Mouse (Mus musculus) forebrain, embryonic 10.5 days (tissue): ENCODE results near the gene Bnc1. TPM values are rescaled to one million over a fixed set of nuclear protein-coding genes. Genes with fewer than 3 reads are reported as not detected.

Source experiments
- DNase-seq: peaks from one replicate; pipeline ENCODE4 v3.0.0-alpha.2; 2017; ENCODE audit warnings: low spot score; ENCODE audit errors: extremely low spot score
- H3K27ac ChIP-seq: fragments of 300-500 bp; sonication (generic); 2 replicates; pipeline ENCODE4 v1.5.1; 2016; ENCODE audit warnings: mild to moderate bottlenecking
- H3K27me3 ChIP-seq: fragments of 300-500 bp; sonication (generic); 2 replicates; pipeline ENCODE4 v1.6.1; 2016; ENCODE audit warnings: mild to moderate bottlenecking; ENCODE audit not compliant: poor library complexity, severe bottlenecking
- H3K36me3 ChIP-seq: fragments of 300-500 bp; sonication (generic); replicated peaks from 2 replicates; pipeline ENCODE4 v1.6.1; 2016; ENCODE audit warnings: mild to moderate bottlenecking, moderate library complexity
- H3K4me1 ChIP-seq: fragments of 300-500 bp; sonication (generic); 2 replicates; pipeline ENCODE4 v1.6.1; 2016
- H3K4me3 ChIP-seq: fragments of 300-500 bp; sonication (generic); 2 replicates; pipeline ENCODE4 v1.5.1; 2016; ENCODE audit warnings: mild to moderate bottlenecking, moderate library complexity
- H3K9me3 ChIP-seq: fragments of 300-500 bp; sonication (generic); 2 replicates; pipeline ENCODE4 v1.6.1; 2016; ENCODE audit warnings: mild to moderate bottlenecking, moderate library complexity
- WGBS: fragments of 180-500 bp; shearing (Covaris S2); methylation state at CpG from one replicate; pipeline ENCODE4 v1.1.7; 2016; 5-methylcytosine and 5-hydroxymethylcytosine counted together
- polyA plus RNA-seq: library from polyadenylated mRNA; unstranded; fragments of >200 nt; fragmentation: Nextera tagmentation; extraction: Ambion mirVana; gene quantifications from 2 replicates; pipeline ENCODE4 v1.2.1, GENCODE M21; 2016

The Bnc1 gene
- polyA plus RNA-seq, result 0.54 and 0.76 TPM in 2 replicates

DNA sequence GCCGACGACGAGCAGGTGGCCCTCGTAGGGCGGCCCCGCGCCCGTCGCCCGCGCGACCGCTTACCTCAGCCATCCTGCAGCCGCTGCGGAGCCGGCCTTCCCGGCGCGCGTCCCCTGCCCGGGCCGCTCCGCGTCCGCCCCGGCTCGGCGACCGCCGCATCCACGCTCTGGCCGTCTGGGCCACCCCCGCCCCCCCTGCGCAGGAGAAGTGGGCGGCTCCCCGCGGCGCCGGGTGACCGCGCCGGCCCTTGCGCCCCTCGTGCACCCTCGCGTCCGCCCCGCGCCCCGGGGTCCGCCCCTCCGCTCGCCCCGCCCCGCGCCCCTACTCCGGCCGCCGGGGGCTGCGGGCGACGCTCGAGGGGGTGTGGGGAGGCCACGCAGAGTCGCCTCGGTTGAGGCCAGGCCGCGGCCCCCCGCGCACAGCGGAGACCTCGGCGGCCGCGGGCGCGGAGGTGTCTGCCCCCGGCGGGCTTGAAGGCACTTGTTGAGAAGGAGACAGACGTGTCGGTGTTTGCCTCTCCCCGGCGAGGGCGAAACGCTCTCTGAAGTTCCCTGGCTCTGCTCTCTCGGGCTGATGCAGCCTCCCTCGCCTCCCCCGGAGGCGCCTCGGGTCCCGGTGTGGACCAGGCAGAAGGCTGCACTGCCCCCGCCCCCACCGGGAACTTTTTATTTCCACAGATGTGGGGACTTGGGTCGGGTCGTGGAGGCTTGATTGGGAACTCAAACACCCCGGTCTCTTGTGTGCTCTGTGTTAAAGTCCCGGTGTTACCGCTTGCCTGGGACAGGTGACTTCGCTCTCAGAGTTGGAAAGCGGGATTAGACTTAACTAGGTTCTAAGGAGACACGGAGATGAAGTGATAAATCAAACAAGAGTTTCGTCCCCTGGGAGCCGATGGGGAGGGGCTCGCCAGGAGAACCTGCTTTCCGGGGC, at the start of gene Bnc1:
Bnc1 (minus strand) TSS at position 162 of the 931 bp plus-strand sequence.
- H3K36me3 ChIP-seq, result no peaks in the 10 kb centered on the region
- peak within 1 kb of the TSS; percentile 60; the same call in 1 of the 2 replicates for H3K27ac ChIP-seq
- peaks cover 99% of the 10 kb centered on the region for H3K27me3 ChIP-seq
- no peaks in the 10 kb centered on the region for H3K9me3 ChIP-seq
- under 1% methylated on average over 104 of the region's 105 CpGs for WGBS
- peaks cover 33% of the 10 kb centered on the region for H3K4me1 ChIP-seq
- DNase-seq, result peak; percentile 56
- H3K4me3 ChIP-seq, result peak within 1 kb of the TSS; percentile 63

- Histone ChIP-seq H3K27me3 (no peaks in the 10 kb centered on the region), H3K4me1 (peaks cover 11% of the 10 kb centered on the region; the same call in 1 of the 2 replicates), H3K4me3 (no peak overlapping the region), H3K27ac (no peak overlapping the region), H3K36me3 (no peaks in the 10 kb centered on the region), H3K9me3 (no peaks in the 10 kb centered on the region)
- WGBS, result 65% methylated on average over 1 of the region's 1 CpGs
- no peak for DNase-seq
These were observed 41.3 kb upstream of the Bnc1 start for GRCm38 (mm10) chr7:82033347-82033746.

DNA sequence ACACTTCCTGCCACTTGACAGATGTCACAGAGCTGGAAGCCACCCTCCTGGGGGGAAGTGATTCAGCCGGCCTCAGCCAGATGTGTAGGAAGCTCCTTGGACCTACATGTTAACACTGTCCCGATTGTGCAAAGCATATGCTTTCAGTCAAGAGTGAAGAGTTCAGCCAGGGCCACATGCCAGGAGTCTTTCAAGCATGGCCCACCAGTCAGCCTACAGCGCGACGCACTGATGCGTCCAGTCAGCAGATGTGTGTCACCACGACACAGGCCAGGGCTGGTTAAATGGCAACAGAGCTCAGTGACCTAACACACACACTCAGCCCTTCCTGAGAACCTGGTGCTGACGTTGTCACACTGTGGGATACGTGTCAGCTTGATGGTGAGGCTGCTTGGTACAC, 37.6 kb upstream of the Bnc1 start:
- H3K4me3 ChIP-seq, result no peak overlapping the region
- no peaks in the 10 kb centered on the region for H3K9me3 ChIP-seq
- H3K27me3 ChIP-seq, result no peaks in the 10 kb centered on the region
- H3K27ac ChIP-seq, result no peak overlapping the region; the same call in 1 of the 2 replicates
- WGBS, result 63% methylated on average over 9 of the region's 9 CpGs
- H3K4me1 ChIP-seq, result peaks cover 11% of the 10 kb centered on the region; the same call in 1 of the 2 replicates
- no peak for DNase-seq
- no peaks in the 10 kb centered on the region for H3K36me3 ChIP-seq

DNA sequence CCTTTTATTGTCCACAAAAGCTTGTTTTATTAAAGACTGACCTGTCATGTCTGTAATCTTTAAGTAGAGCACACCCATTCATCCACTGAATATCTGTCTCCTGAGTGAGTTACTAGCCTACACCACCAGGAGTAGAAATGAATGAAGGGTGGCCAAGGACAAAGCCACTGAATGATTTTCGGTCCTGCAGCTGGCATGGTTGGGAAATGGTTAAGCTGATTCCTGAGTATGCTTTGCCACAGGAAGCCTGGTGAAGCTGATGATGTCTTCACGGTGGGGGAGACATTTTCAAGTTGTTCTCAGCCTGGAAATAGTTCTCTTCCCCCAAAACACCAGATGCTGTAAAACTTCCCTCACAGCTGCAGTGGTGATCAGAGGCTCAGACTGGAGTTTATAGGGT, 33.7 kb upstream of the Bnc1 start:
- Histone ChIP-seq H3K9me3 (no peaks in the 10 kb centered on the region), H3K27me3 (no peaks in the 10 kb centered on the region), H3K4me3 (no peak overlapping the region), H3K4me1 (peaks cover 7% of the 10 kb centered on the region; the same call in 1 of the 2 replicates), H3K27ac (no peak overlapping the region), H3K36me3 (no peaks in the 10 kb centered on the region)
- DNase-seq, result no peak
- WGBS, result 76% methylated on average over 2 of the region's 2 CpGs

DNA sequence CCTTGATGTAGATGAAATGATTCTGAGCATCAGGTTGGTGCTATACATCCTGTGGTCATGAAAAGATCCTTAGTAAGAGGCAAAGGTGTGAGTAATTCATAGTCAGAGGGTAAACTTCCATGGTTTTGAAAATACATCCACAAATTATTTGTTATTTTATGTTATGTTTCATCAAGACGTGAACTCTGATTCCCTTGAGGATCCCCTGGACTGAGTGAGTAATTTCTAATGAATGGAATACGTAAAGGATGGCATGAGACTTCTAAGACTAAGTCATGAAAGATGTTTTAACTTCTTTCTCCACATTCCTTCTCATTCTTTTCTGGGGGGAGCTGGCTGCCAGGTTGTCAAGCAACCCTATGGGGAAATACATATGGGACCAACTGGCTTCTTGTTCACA, 31.6 kb upstream of the Bnc1 start:
- H3K27ac ChIP-seq, result no peak overlapping the region
- peaks cover 1% of the 10 kb centered on the region for H3K27me3 ChIP-seq
- no peak for DNase-seq
- H3K36me3 ChIP-seq, result no peaks in the 10 kb centered on the region
- 85% methylated on average over 2 of the region's 2 CpGs for WGBS
- no peak overlapping the region for H3K4me3 ChIP-seq
- no peaks in the 10 kb centered on the region for H3K9me3 ChIP-seq
- no peaks in the 10 kb centered on the region for H3K4me1 ChIP-seq

DNA sequence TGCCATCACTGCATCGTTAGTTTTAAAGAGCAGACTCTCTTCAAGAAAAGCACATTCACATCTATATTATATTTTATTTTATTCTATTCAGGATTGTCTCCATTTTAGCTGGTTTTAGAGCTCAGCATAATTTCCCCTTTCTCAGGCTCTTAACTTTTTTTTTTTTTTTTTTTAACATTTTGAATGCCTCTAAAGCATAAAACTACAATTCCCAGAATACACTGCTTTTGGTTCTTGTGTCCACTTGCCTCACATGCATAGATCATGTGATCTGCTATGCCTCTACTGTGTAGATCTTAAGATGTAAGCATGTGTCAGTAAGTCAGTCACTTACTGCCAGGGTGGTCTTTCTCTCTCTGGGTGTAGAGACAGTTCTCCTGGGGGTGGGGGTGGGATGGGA, 30.3 kb upstream of the Bnc1 start:
- no peak overlapping the region for H3K27ac ChIP-seq
- DNase-seq, result no peak
- no peak overlapping the region for H3K4me3 ChIP-seq
- WGBS, result 97% methylated on average over 1 of the region's 1 CpGs
- peaks cover under 1% of the 10 kb centered on the region for H3K4me1 ChIP-seq
- peaks cover 14% of the 10 kb centered on the region for H3K27me3 ChIP-seq
- no peaks in the 10 kb centered on the region for H3K36me3 ChIP-seq
- no peaks in the 10 kb centered on the region for H3K9me3 ChIP-seq

- Histone ChIP-seq H3K4me1 (peaks cover 11% of the 10 kb centered on the region), H3K36me3 (no peaks in the 10 kb centered on the region), H3K9me3 (no peaks in the 10 kb centered on the region), H3K4me3 (no peak overlapping the region), H3K27ac (no peak overlapping the region), H3K27me3 (peaks cover 43% of the 10 kb centered on the region)
- WGBS, result 76% methylated on average over 2 of the region's 2 CpGs
- no peak for DNase-seq
These were observed 25.9 kb upstream of the Bnc1 start for GRCm38 (mm10) chr7:82018031-82018430.

GRCm38 (mm10) chr7:82016751-82017710, 24.9 kb upstream of the Bnc1 start:
- Histone ChIP-seq H3K9me3 (no peaks in the 10 kb centered on the region), H3K36me3 (no peaks in the 10 kb centered on the region), H3K27ac (no peak overlapping the region), H3K4me1 (peaks cover 17% of the 10 kb centered on the region), H3K4me3 (peak overlapping the region; percentile 26), H3K27me3 (peaks cover 50% of the 10 kb centered on the region)
- no peak for DNase-seq
- WGBS, result 3% methylated on average over 25 of the region's 25 CpGs

DNA sequence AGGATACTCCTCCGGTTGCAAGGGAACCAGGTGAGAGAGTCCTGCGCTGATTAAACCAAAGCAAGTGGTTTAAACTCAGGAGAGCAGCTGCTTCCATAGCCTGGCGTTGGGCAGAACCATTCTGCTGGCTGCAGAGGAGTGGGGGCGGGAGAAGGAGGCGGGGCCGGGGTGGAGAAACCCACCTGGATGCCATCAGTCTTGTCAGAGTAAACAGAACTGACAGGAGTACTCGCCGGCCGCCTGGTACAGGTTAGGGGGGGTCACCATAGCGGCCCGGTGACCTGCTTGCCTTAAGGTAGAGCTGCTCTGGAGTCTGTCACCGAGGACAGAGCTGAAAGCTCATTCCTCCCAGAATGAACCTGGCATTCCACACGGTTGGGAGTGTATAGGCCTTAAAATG, 20.4 kb upstream of the Bnc1 start:
- WGBS, result 20% methylated on average over 13 of the region's 13 CpGs
- H3K4me3 ChIP-seq, result no peak overlapping the region
- no peak overlapping the region for H3K27ac ChIP-seq
- DNase-seq, result no peak
- H3K27me3 ChIP-seq, result peaks cover 47% of the 10 kb centered on the region
- H3K36me3 ChIP-seq, result no peaks in the 10 kb centered on the region
- H3K4me1 ChIP-seq, result peaks cover 22% of the 10 kb centered on the region
- H3K9me3 ChIP-seq, result no peaks in the 10 kb centered on the region

DNA sequence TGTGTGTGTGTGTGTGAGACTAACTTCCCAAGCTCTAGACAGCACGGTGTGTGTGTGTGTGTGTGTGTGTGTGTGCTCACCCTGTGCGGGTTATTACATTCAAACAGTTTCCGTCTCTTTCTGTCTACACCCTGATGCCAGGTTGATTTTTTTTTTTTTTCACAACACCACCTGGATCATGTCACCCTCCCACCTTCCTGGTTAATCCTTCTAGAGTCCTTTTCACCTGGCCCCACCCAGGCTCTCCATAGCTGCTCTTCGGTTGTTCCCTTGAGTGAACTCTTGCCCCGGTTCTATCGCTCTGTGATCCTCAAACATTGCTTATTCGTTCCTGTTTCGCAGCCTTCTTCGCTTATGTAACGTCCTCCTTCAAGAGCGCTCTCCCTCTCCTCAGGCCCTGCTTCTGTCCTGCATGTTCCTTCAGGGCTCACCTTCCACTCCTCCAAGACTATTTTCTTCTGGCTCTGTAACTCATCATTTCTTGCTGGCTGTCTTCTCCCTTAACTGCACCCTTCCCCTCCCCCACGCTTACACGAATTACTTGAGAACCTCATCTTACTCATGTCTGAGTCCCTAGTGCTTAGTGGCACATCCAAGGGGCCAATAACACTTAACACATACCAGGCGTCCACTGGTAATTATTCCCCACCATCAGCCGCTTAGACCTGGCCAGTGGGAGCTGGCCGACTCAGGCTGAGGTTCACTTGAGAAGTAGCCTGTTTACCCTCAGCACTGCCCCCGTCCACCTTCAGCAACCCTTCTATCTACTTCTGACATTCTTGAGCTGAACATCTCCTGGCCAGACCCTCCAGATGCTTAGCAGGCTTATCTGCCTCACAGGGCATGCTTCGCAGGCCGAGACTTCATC, 19.7 kb upstream of the Bnc1 start:
- H3K4me3 ChIP-seq, result no peak overlapping the region
- peaks cover 40% of the 10 kb centered on the region for H3K27me3 ChIP-seq
- no peaks in the 10 kb centered on the region for H3K9me3 ChIP-seq
- peaks cover 15% of the 10 kb centered on the region for H3K4me1 ChIP-seq
- 70% methylated on average over 19 of the region's 19 CpGs for WGBS
- DNase-seq, result no peak
- H3K27ac ChIP-seq, result no peak overlapping the region
- no peaks in the 10 kb centered on the region for H3K36me3 ChIP-seq

DNA sequence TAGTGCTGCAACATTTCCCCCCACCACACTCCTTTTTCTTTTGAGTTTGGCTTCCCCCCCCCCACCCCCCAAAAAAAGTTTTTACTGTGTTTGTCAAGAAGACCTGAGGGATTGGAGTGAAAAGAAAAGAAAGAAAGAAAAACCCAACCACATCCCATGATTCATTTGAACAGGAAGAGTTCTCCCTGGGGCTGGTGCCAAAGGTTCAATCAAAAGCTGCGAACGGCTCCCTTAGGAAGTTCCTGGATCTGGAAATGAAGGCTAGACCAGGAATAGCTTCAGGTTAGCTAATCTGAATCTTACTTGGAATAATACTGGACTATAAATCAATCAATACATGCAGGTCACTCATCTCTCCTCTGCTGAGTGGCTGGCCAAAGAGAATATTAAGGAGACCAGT, 15.1 kb upstream of the Bnc1 start:
- Histone ChIP-seq H3K4me3 (no peak overlapping the region), H3K4me1 (peaks cover 7% of the 10 kb centered on the region), H3K27ac (no peak overlapping the region), H3K9me3 (no peaks in the 10 kb centered on the region), H3K27me3 (peaks cover 12% of the 10 kb centered on the region), H3K36me3 (no peaks in the 10 kb centered on the region)
- 70% methylated on average over 2 of the region's 2 CpGs for WGBS
- DNase-seq, result no peak

- no peaks in the 10 kb centered on the region for H3K36me3 ChIP-seq
- 72% methylated on average over 2 of the region's 2 CpGs for WGBS
- H3K27me3 ChIP-seq, result 0 out of 2 replicates have a peak, but pooled peaks cover 12% of the 10 kb centered on the region
- H3K27ac ChIP-seq, result no peak overlapping the region
- no peak for DNase-seq
- no peak overlapping the region for H3K4me3 ChIP-seq
- H3K9me3 ChIP-seq, result no peaks in the 10 kb centered on the region
- no peaks in the 10 kb centered on the region for H3K4me1 ChIP-seq
These were observed 12.1 kb upstream of the Bnc1 start for GRCm38 (mm10) chr7:82004228-82004627.
